Mouse (Mus musculus) testis, adult 2 months (tissue): Measurements from ENCODE around the gene Phlda2.

ENCODE experiments used
- CTCF ChIP-seq: fragments of 200-500 bp; IDR thresholded peaks from 2 replicates; pipeline ENCODE4 v1.5.1; 2012; ENCODE audit warnings: low read depth, mild to moderate bottlenecking, inconsistent platforms, low read length, moderate library complexity; ENCODE audit not compliant: control insufficient read depth, insufficient read depth, insufficient replicate concordance
- POLR2A ChIP-seq: fragments of 200-500 bp; IDR thresholded peaks from 2 replicates; pipeline ENCODE4 v1.6.1; 2012; ENCODE audit warnings: low read depth, mild to moderate bottlenecking, inconsistent platforms, low read length, moderate library complexity; ENCODE audit not compliant: control insufficient read depth

- TF ChIP-seq CTCF (no peak), POLR2A (no peak)
Measured at GRCm38 (mm10) chr7:143533284-143533683, 30.3 kb upstream of the Phlda2 start.
